Mouse (Mus musculus) forebrain, embryonic 14.5 days (tissue): ENCODE results near the gene Rcsd1. TPM values are rescaled to one million over a fixed set of nuclear protein-coding genes. Genes with fewer than 3 reads are reported as not detected.
"Not testable (repeated sequence)": the region's sequence is repeated elsewhere in the genome, so short reads cannot be mapped to it uniquely, and the experiment has no call there.

Experiments used
- ATAC-seq: fragments of 200-750 bp; cut with Nextera tagmentation; 2 replicates; pipeline ENCODE4 v1.8.0; 2017; ENCODE audit warnings: mild to moderate bottlenecking, moderate library complexity
- DNase-seq: peaks from one replicate; pipeline ENCODE4 v3.0.0-alpha.2; 2015; ENCODE audit warnings: low spot score
- H3K27ac ChIP-seq: fragments of 300-500 bp; sonication (generic); 2 replicates; pipeline ENCODE4 v1.5.1; 2014; ENCODE audit warnings: low read depth, mild to moderate bottlenecking, control low read depth, low read length, moderate library complexity
- H3K27me3 ChIP-seq: fragments of 300-500 bp; sonication (generic); replicated peaks from 2 replicates; pipeline ENCODE4 v1.6.1; 2014; ENCODE audit warnings: low read length, control low read depth, mixed read lengths; ENCODE audit not compliant: control insufficient read depth, insufficient read depth
- H3K36me3 ChIP-seq: fragments of 300-500 bp; sonication (generic); 2 replicates; pipeline ENCODE4 v1.6.1; 2014; ENCODE audit warnings: low read length, control low read depth; ENCODE audit not compliant: control insufficient read depth, insufficient read depth
- H3K4me1 ChIP-seq: fragments of 300-500 bp; sonication (generic); 2 replicates; pipeline ENCODE4 v1.6.1; 2014; ENCODE audit warnings: antibody characterized with exemption, low read length, control low read depth; ENCODE audit not compliant: control insufficient read depth, insufficient read depth
- H3K4me2 ChIP-seq: fragments of 300-500 bp; sonication (generic); 2 replicates; pipeline ENCODE4 v1.6.1; 2014; ENCODE audit warnings: mild to moderate bottlenecking, control low read depth, low read length
- H3K4me3 ChIP-seq: fragments of 300-500 bp; sonication (generic); 2 replicates; pipeline ENCODE4 v1.5.1; 2014; ENCODE audit warnings: low read depth, low read length, control low read depth
- H3K9ac ChIP-seq: fragments of 300-500 bp; sonication (generic); 2 replicates; pipeline ENCODE4 v1.6.1; 2014; ENCODE audit warnings: mild to moderate bottlenecking, low read length, control low read depth, moderate library complexity
- H3K9me3 ChIP-seq: fragments of 300-500 bp; sonication (generic); replicated peaks from 2 replicates; pipeline ENCODE4 v1.6.1; 2016; ENCODE audit warnings: low read length, control low read depth, mixed read lengths; ENCODE audit not compliant: control insufficient read depth
- WGBS: fragments of 180-500 bp; shearing (Covaris S2); extraction: QIAGEN DNeasy Blood & Tissue Kit; methylation state at CpG from one replicate; pipeline ENCODE4 v1.1.7; 2014; 5-methylcytosine and 5-hydroxymethylcytosine counted together
- polyA plus RNA-seq: library from polyadenylated mRNA; unstranded; fragments of >200 nt; fragmentation: Nextera tagmentation; extraction: Ambion mirVana; gene quantifications from 2 replicates; pipeline ENCODE4 v1.2.1, GENCODE M21; 2014

The Rcsd1 gene
- polyA plus RNA-seq, 1 experiment from 2014 or later, result 3.3 TPM

DNA sequence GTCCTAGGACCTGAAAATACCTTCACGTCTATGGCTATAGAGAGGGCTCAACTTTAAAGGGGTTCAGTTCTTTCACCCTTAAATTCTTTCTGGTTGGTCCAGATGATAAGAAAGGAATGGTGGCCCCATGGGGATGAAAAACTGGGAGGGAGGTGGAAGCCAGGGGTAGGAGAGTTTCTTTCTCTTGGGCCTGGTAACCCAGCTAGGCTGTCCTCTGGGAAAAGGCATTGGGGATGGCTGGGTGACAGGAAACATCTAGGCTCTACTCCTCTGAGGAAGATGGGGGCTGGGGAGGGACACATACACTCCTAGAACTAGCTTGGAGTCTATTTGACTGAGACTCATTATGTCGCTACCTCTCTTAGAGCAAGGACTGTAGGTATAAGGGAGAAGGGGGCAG lies 21.7 kb downstream of the Rcsd1 start:
- DNase-seq, result no peak
- no peaks in the 10 kb centered on the region for H3K9me3 ChIP-seq
- no peaks in the 10 kb centered on the region for H3K4me1 ChIP-seq
- WGBS, result 90% methylated on average over 2 of the region's 2 CpGs
- no peak overlapping the region for H3K4me2 ChIP-seq
- H3K4me3 ChIP-seq, result no peak overlapping the region
- no peak overlapping the region for H3K9ac ChIP-seq
- H3K36me3 ChIP-seq, result no peaks in the 10 kb centered on the region
- no peak for ATAC-seq
- H3K27ac ChIP-seq, result no peak overlapping the region
- no peaks in the 10 kb centered on the region for H3K27me3 ChIP-seq

DNA sequence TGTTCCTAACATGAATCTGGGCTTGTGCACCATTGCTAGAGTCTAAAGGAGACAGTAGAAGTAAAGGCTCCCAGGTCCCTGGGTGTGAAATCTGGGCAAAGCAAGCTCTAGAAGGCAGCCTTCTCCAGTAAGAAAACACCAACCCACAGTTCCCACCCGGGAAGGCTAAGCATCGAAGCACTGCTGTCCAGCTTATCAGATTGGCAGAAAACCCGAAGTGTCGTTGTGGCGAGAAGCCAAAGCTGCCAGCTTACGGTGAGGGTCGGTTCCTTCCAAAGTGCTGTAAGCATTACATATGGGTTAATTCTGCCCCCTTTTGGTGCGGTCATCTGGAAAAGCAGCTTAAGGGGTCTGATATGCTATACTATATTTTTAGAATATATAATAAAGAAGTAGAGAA lies 22.6 kb downstream of the Rcsd1 start:
- 62% methylated on average over 8 of the region's 8 CpGs for WGBS
- Histone ChIP-seq H3K27me3 (no peaks in the 10 kb centered on the region), H3K36me3 (no peaks in the 10 kb centered on the region), H3K4me2 (no peak overlapping the region), H3K9ac (no peak overlapping the region), H3K9me3 (no peaks in the 10 kb centered on the region), H3K4me3 (no peak overlapping the region), H3K4me1 (no peaks in the 10 kb centered on the region), H3K27ac (no peak overlapping the region)
- DNase-seq, result peak; percentile 33
- ATAC-seq, result no peak

DNA sequence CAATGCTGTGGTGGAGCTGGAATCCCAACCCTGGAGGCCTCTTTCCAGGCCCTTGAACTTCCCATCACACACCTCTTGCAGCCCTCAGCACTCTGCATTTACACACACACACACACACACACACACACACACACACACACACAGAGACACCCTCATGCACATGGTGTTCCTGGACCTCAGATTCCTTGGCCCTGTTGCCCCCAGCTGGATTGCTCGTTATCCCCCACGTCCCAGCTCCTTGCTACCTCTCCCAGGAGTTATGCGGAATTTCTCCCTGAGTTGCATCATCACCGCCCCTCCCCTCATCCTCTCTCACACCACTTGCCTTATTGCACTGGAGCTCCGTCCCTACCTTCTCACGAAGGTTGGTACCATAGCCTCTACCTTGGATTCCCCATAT lies 23.2 kb downstream of the Rcsd1 start:
- H3K4me2 ChIP-seq, result no peak overlapping the region
- no peaks in the 10 kb centered on the region for H3K36me3 ChIP-seq
- H3K9ac ChIP-seq, result no peak overlapping the region
- no peaks in the 10 kb centered on the region for H3K27me3 ChIP-seq
- no peaks in the 10 kb centered on the region for H3K9me3 ChIP-seq
- no peak for DNase-seq
- 57% methylated on average over 6 of the region's 6 CpGs for WGBS
- H3K4me3 ChIP-seq, result no peak overlapping the region
- no peak overlapping the region for H3K27ac ChIP-seq
- ATAC-seq, result no peak
- H3K4me1 ChIP-seq, result no peaks in the 10 kb centered on the region

GRCm38 (mm10) chr1:165684261-165685203 lies 25.0 kb downstream of the Rcsd1 start:
- Histone ChIP-seq H3K4me2 (no peak overlapping the region), H3K36me3 (no peaks in the 10 kb centered on the region)
- WGBS, result 62% methylated on average over 15 of the region's 15 CpGs

DNA sequence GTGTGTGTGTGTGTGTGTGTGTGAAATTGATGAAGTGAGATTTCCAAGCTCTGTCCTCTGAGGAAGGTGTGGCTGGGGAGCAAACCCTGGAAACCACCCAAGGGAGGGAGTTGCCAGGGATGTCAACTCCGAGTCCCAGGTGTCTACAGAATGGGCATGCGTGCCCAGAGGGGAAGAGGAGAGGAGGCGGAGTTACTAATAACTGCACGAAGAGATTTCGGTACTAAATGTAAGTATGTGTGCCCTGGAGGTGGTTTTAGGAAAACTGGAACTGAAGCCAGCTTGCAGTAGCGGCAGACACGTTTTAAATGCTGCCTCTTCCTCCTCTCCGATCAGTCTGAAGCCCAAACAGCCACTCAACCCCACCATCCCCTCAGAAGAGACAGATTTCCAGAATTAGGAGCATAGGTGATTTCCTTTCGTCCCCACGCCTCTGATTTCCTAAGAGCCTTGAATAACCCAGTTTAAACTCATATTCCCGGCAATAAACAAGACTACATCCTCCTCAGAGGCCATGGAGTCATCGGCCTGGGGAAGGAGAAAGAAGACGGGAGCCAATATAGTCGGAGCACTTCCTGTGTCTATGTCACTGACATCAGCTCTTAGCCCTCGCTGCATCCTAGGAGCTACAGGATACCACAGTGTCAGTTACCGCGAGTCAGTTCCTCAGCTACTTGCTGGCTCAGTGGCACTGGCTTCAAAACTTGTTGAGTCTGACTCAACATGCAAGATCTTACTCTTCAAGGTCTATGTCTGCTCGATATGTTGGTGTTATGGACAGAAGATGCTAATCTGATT lies 27.3 kb downstream of the Rcsd1 start:
- Histone ChIP-seq H3K36me3 (no peaks in the 10 kb centered on the region), H3K4me3 (no peak overlapping the region), H3K4me1 (no peaks in the 10 kb centered on the region), H3K4me2 (no peak overlapping the region), H3K27ac (no peak overlapping the region), H3K27me3 (no peaks in the 10 kb centered on the region), H3K9ac (no peak overlapping the region), H3K9me3 (no peaks in the 10 kb centered on the region)
- 85% methylated on average over 18 of the region's 18 CpGs for WGBS
- ATAC-seq (no peak), DNase-seq (no peak)

More at GRCm38 (mm10) chr1:165684261-165685203, 25.0 kb downstream of the Rcsd1 start:
- H3K27ac ChIP-seq, result no peak overlapping the region
- ATAC-seq (no peak), DNase-seq (no peak)
- H3K4me3 ChIP-seq, result no peak overlapping the region
- no peaks in the 10 kb centered on the region for H3K4me1 ChIP-seq
- no peaks in the 10 kb centered on the region for H3K27me3 ChIP-seq
- no peaks in the 10 kb centered on the region for H3K9me3 ChIP-seq
- H3K9ac ChIP-seq, result no peak overlapping the region

DNA sequence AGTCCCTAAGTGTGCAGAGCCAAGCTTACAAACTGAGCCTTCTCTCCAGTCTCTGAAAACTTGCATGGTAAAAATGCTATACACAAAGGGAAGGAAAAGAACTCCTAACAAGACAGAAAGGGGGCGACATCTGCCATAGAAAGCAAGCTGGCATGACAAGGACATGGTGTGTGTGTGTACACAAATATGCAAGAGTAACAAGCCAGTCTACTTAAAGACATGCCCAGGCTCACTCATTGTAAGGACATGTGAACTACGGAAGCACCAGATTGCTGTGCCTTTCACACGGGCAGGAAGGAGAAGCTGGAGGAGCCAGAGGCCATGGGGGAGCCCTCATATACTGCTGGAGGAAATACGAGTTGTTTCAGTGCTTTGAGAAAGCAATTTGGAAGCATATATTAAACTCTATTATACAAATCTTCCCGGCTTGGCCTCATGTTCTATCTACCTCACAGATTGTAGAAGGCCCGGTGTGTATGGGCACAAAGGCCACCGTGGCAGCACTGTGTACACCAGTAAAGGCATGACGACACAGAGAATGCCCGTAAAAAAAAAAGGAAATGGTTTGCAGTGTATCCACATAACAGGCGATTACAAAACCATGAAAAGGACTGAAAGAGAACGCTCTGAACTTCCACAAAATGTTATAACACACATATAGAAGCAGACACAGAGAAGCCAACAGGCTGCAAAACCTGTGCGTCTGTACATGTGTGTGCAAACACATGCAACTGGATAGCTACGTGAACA lies 28.3 kb downstream of the Rcsd1 start:
- DNase-seq (no peak), ATAC-seq (no peak)

DNA sequence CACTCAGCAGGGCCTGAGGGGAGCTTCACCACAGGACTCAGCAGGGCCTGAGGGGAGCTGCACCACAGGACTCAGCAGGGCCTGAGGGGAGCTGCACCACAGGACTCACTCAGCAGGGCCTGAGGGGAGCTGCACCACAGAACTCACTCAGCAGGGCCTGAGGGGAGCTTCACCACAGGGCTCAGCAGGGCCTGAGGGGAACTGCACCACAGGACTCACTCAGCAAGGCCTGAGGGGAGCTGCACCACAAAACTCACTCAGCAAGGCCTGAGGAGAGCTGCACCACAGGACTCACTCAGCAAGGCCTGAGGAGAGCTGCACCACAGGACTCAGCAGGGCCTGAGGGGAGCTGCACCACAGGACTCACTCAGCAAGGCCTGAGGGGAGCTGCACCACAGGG lies 29.5 kb downstream of the Rcsd1 start:
- not testable (repeated sequence) for H3K36me3 ChIP-seq, H3K4me1 ChIP-seq, H3K4me2 ChIP-seq, H3K27me3 ChIP-seq, H3K27ac ChIP-seq, H3K4me3 ChIP-seq, H3K9me3 ChIP-seq, DNase-seq, ATAC-seq, H3K9ac ChIP-seq

More for the DNA sequence above, 28.3 kb downstream of the Rcsd1 start:
- WGBS, result 72% methylated on average over 13 of the region's 13 CpGs
- Histone ChIP-seq H3K9me3 (no peaks in the 10 kb centered on the region), H3K27me3 (no peaks in the 10 kb centered on the region), H3K4me3 (no peak overlapping the region), H3K9ac (no peak overlapping the region), H3K4me1 (no peaks in the 10 kb centered on the region), H3K4me2 (no peak overlapping the region), H3K27ac (no peak overlapping the region), H3K36me3 (no peaks in the 10 kb centered on the region)

DNA sequence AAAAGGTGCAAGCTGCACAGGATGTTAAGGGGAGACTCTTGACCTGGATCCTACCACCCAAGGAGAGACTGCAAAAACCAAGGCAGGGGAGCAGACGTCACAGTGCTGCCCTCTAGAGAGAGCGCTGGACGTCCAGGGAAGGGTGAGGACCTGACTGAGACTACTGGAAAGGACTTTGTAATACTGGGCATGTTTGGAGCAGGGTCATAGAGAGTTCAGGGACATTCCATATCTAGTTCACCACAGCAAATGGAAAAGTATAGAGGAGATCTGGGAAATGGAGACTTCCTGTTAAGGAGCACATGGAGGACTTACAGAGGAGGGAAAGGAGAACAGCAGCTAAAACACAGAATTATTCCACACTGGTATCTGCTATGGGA lies 29.9 kb downstream of the Rcsd1 start:
- no peaks in the 10 kb centered on the region for H3K36me3 ChIP-seq
- no peak overlapping the region for H3K27ac ChIP-seq
- WGBS, result 24% methylated on average over 3 of the region's 3 CpGs
- H3K9me3 ChIP-seq, result no peaks in the 10 kb centered on the region
- DNase-seq (no peak), ATAC-seq (no peak)
- no peak overlapping the region for H3K4me2 ChIP-seq
- no peaks in the 10 kb centered on the region for H3K27me3 ChIP-seq
- no peak overlapping the region for H3K4me3 ChIP-seq
- H3K4me1 ChIP-seq, result no peaks in the 10 kb centered on the region
- H3K9ac ChIP-seq, result no peak overlapping the region
